Mouse (Mus musculus) embryonic fibroblast, embryonic 13.5 days (primary cell): ENCODE results near the gene Gins2.

Experiments
- CTCF ChIP-seq: IDR thresholded peaks from 2 replicates; pipeline ENCODE4 v1.5.1; 2011; ENCODE audit warnings: mild to moderate bottlenecking, control low read depth, low read length, moderate library complexity, borderline replicate concordance; ENCODE audit not compliant: insufficient read depth
- POLR2A ChIP-seq: IDR thresholded peaks from 2 replicates; pipeline ENCODE4 v1.6.1; 2011; ENCODE audit warnings: low read depth, mild to moderate bottlenecking, control low read depth, low read length, moderate library complexity

GRCm38 (mm10) chr8:120561539-120562435 is 27.3 kb downstream of the Gins2 start:
- no peak for TF ChIP-seq POLR2A
- TF ChIP-seq CTCF = peak; percentile 33; the same call in 1 of the 2 replicates
